Mouse (Mus musculus) thymus, adult 2 months (tissue): Measurements from ENCODE around the gene Pgls.

ENCODE experiments used
- CTCF ChIP-seq: fragments of 200-500 bp; IDR thresholded peaks from 2 replicates; pipeline ENCODE4 v1.5.1; 2012; ENCODE audit warnings: mild to moderate bottlenecking, control low read depth, low read length, moderate library complexity, borderline replicate concordance; ENCODE audit not compliant: control insufficient read depth, poor library complexity, insufficient read depth; ENCODE audit errors: extremely low read depth
- POLR2A ChIP-seq: fragments of 200-500 bp; IDR thresholded peaks from 2 replicates; pipeline ENCODE4 v1.6.1; 2012; ENCODE audit warnings: mild to moderate bottlenecking, low read length, control low read depth, moderate library complexity; ENCODE audit not compliant: control insufficient read depth, poor library complexity, insufficient read depth; ENCODE audit errors: extremely low read depth

DNA sequence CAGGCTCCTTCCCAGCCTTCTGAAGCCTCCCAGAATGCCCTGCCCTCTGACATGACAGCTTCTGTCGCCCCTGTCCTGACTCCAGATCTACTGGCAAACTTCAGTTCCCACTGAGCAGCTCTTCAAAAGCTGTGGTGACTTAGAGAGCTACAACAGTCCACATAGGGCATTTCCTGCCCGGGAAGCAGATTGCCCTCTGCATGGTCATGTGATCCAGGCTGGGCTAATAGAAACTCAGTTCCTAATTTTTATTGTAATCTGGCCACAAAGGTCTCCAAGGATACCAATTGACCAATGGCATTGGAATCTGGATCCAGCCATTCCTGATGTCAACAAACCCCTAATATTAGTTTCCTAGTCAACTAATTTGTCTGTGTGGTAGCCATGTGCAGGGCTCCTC is 39.9 kb downstream of the Pgls start:
- TF ChIP-seq CTCF (no peak), POLR2A (no peak)
